Mouse (Mus musculus) kidney, adult 2 months (tissue): ENCODE measurements around the gene Ldb2.

Experiments used
- CTCF ChIP-seq: fragments of 200-500 bp; conservative IDR thresholded peaks from 2 replicates; pipeline ENCODE4 v1.5.1; 2011; ENCODE audit warnings: low read depth, mild to moderate bottlenecking, control low read depth, low read length, moderate library complexity, mixed read lengths; ENCODE audit not compliant: insufficient read depth, insufficient read length
- POLR2A ChIP-seq: fragments of 200-500 bp; IDR thresholded peaks from one replicate; pipeline ENCODE4 v1.6.1; 2011; ENCODE audit warnings: low read depth, low read length, control low read depth

DNA sequence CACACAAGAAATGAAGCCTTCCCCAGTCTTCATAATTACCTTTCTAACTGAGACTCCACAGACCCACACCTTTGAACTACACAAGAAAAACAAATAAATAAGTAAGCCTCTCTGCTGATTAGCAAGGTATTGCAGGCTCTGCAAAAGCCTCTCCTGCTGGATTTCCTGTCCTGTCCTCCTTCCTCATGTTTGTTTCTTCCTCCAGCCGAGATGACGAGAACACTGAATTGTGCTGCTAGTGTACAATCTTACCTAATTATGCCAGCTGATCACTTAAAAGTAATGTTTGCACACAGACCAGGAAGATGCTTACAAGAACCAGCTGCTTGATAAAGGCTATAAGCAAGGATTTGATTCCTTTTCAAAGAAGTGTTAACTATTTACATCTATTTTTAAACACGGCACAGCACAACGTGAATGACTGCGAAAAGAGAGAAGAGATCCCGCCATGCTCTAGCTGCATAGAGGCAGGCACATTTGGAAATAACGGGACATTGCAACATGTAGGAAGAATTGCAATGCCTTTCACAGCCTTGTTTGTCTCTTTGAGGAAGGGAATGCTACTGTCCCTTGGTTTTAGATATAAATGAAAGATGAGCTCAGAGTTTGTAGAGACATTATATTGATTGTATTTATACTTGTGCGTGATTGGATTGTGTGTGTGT, 69.7 kb downstream of the Ldb2 start:
- no peak for TF ChIP-seq POLR2A
- no peak for TF ChIP-seq CTCF
